Mouse (Mus musculus) cerebellum, adult 2 months (tissue): ENCODE results near the gene Srpr. TPM values are rescaled to one million over a fixed set of nuclear protein-coding genes. Genes with fewer than 3 reads are reported as not detected.

Experiments used
- DNase-seq, 2 experiments: peaks; one replicate each; pipeline ENCODE4 v3.0.0; 2021
- H3K27ac ChIP-seq: fragments of 200-500 bp; 2 replicates; pipeline ENCODE4 v1.5.1; 2012; ENCODE audit warnings: low read length, control low read depth, inconsistent platforms; ENCODE audit not compliant: insufficient read depth
- H3K27me3 ChIP-seq: fragments of 200-500 bp; 2 replicates; pipeline ENCODE4 v1.6.1; 2012; ENCODE audit warnings: inconsistent platforms, mild to moderate bottlenecking, low read length, moderate library complexity; ENCODE audit not compliant: control insufficient read depth, insufficient read depth
- H3K4me1 ChIP-seq: fragments of 200-500 bp; 2 replicates; pipeline ENCODE4 v1.6.1; 2011; ENCODE audit warnings: low read length; ENCODE audit not compliant: control insufficient read depth, insufficient read depth
- H3K4me3 ChIP-seq: fragments of 200-500 bp; replicated peaks from 2 replicates; pipeline ENCODE3; 2011; ENCODE audit warnings: mild to moderate bottlenecking, low read depth, low read length, control low read depth; ENCODE audit not compliant: insufficient read depth
- CTCF ChIP-seq: fragments of 200-500 bp; IDR thresholded peaks from 2 replicates; pipeline ENCODE4 v1.5.1; 2011; ENCODE audit warnings: low read depth, mild to moderate bottlenecking, control low read depth, low read length, moderate library complexity, borderline replicate concordance; ENCODE audit not compliant: insufficient read depth
- POLR2A ChIP-seq: fragments of 200-500 bp; IDR thresholded peaks from 2 replicates; pipeline ENCODE4 v1.6.1; 2011; ENCODE audit warnings: low read length, control low read depth, borderline replicate concordance; ENCODE audit not compliant: insufficient read depth
- WGBS: fragments of 180-500 bp; shearing (Covaris S2); methylation state at CpG from one replicate; pipeline ENCODE4 v1.1.7; 2018; 5-methylcytosine and 5-hydroxymethylcytosine counted together
- polyA plus RNA-seq: library from polyadenylated mRNA; depleted of rRNA; stranded (reverse); fragments of >200 nt; gene quantifications from 2 replicates; pipeline ENCODE4 v1.2.3, GENCODE M21; 2012

Srpr gene
- polyA plus RNA-seq, 1 experiment, result 63.8 TPM

DNA sequence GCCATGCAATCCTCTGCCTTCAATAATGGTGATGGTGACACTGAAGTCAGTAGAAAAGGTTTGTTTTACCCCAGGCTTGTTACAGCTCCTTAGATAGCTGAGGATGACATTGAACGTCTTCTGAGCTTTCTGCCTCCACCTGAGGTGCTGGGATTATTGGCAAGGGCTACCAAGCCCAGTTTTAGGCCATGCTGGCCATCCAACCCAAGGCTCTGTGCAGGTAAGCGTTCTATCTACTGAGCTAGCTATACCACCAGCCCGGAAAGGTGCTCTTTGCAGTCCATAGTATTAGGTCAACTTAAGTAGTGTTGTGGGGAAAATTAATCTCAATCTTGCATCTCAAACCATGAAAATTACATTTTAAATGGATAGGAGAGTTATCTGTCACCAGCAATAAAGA lies 2.4 kb upstream of the Srpr start:
- no peak overlapping the region for H3K27ac ChIP-seq
- H3K4me1 ChIP-seq, result peaks cover 2% of the 10 kb centered on the region
- TF ChIP-seq CTCF (no peak), POLR2A (no peak)
- H3K4me3 ChIP-seq, result no peak overlapping the region
- H3K27me3 ChIP-seq, result no peaks in the 10 kb centered on the region
- no peak for DNase-seq
- WGBS, result 88% methylated on average over 3 of the region's 3 CpGs

DNA sequence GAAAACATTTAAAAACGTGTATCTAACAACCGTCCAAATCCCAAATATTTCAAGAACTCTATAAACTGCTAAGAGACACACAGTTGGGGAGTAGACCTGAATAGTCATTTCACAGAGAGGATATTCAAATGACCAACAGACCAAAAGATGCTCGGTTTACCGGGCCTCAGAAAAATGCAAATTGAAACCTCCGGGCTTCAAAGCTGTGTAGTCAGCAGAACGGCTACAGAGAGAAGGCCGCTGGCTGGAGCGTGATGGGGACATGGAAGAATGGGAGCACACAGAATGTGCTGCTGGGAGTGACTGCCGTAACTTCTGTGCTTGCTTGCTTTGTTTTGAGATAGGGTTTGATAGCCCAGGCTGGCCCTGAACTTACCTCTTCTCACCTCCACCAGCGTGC lies 1.6 kb upstream of the Srpr start:
- H3K4me3 ChIP-seq, result no peak overlapping the region
- DNase-seq, result no peak
- TF ChIP-seq POLR2A (no peak), CTCF (no peak)
- 82% methylated on average over 10 of the region's 10 CpGs for WGBS
- H3K4me1 ChIP-seq, result peaks cover 2% of the 10 kb centered on the region
- no peak overlapping the region for H3K27ac ChIP-seq
- no peaks in the 10 kb centered on the region for H3K27me3 ChIP-seq

DNA sequence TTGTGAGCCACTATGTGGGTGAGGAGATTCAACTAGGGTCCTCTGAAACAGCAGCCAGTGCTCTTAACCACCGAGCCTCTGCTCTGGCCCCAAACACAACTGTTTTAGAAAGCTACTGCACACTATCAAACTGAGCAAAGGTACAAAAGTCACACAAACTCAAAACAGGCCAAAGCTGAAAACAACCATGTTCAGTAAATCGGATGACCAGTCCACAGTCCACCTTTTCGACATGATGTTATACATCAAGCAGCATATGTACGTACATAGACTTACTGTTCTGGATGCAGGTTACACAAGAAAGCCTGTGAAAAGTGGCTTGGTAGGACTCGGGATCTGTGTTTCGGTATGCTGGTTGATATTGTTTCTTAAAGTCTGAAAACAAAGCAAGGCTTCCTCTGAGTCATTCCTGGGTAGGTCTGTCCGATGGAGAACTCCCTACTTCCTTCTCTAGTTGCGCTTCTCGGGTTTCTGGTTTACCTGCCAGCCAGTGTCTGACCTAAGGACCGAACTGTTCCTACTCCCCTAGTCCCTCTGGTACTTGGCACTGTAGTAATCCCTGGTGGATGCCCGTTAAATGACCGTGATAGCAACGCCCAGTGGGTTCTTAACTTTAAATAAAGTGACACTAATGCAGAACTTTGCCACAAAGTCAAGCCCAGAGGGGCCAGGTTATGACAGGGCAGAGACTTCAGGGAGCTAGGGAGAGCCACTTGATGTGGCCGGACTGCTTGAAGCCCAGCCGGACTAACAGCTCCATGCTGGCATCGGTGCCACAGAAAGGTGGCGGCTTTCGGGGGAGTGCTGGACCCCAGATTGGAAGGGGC lies 817 bp upstream of the Srpr start:
- H3K27me3 ChIP-seq, result no peaks in the 10 kb centered on the region
- no peak for TF ChIP-seq CTCF
- no peak for TF ChIP-seq POLR2A
- 36% methylated on average over 18 of the region's 18 CpGs for WGBS
- no peak overlapping the region for H3K27ac ChIP-seq
- DNase-seq, result no peak
- H3K4me1 ChIP-seq, result peaks cover 2% of the 10 kb centered on the region
- H3K4me3 ChIP-seq, result peak overlapping the region; percentile 59

DNA sequence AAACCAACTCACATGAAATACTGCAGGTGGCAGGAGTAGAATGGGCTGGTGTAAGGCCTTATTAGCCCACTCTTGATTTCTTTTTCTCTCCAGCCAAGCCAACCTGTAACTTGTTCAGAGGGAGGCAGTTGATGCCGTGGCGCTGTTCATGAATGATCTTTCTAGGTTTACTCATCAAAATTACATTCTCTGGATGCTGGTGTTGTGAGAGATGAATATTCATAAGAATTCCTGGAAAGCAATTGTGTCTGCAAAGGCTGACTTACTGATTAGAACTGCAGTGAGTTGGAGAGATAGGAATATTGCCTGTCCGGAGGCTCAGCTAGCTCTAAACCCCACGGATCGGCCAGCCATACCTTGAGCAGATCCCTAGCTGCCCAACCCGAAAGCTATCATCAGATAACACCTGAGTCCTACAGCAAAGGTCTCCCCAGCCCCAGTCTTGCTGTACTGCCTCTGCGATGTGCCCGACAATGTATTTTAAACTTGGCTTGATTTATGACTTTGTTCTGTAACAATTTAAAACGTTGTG lies 620 bp downstream of the Srpr start:
- Histone ChIP-seq H3K4me1 (peaks cover 2% of the 10 kb centered on the region), H3K27me3 (no peaks in the 10 kb centered on the region), H3K27ac (no peak overlapping the region), H3K4me3 (no peak overlapping the region)
- DNase-seq, result no peak
- TF ChIP-seq CTCF (no peak), POLR2A (no peak)
- 71% methylated on average over 9 of the region's 9 CpGs for WGBS

DNA sequence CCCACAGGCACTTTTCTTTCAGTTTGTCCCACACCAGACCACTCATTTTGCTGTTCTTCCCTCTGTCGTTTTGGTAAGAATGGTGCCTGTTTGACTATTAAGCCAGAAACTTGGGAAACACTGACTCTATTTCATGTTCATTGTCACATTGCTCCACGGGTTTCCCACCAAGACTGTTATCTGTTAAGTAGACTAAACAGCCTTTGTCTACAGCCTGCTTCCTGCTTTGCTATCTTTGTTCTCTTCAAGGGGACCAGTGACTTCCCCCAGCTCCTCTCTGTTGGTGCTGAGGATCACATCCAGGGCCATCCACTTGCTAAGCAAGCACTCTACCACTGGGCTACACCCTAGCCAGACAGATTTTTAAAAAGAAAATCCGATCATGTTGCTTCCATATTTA lies 3.6 kb downstream of the Srpr start:
- 83% methylated on average over 3 of the region's 3 CpGs for WGBS
- Histone ChIP-seq H3K4me3 (no peak overlapping the region), H3K4me1 (peaks cover 2% of the 10 kb centered on the region), H3K27ac (no peak overlapping the region), H3K27me3 (no peaks in the 10 kb centered on the region)
- DNase-seq, result no peak
- TF ChIP-seq CTCF, result no peak
- TF ChIP-seq POLR2A, result no peak

DNA sequence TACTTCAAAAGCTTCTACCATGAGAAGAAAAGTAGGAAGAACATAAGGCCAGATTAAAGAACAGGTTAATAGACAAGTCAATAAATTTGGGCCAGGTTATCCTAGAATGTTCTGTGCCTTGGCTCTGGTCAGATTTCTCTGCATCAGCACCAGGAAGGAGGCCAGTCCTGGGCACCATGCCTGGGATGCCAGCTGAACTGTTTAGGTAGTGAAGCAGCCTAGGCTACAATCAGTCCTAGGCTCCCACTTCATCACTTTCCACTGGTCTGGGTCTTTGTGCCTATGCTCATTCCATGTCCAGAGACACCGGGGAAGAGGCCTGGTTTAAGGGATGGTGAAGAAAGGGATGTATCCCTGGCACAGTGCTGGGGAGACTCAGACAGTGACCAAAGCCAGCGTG lies 4.4 kb downstream of the Srpr start:
- Histone ChIP-seq H3K4me3 (no peak overlapping the region), H3K27me3 (no peaks in the 10 kb centered on the region), H3K4me1 (peaks cover 2% of the 10 kb centered on the region), H3K27ac (no peak overlapping the region)
- WGBS, result 88% methylated on average over 2 of the region's 2 CpGs
- no peak for DNase-seq
- TF ChIP-seq POLR2A (no peak), CTCF (no peak)

DNA sequence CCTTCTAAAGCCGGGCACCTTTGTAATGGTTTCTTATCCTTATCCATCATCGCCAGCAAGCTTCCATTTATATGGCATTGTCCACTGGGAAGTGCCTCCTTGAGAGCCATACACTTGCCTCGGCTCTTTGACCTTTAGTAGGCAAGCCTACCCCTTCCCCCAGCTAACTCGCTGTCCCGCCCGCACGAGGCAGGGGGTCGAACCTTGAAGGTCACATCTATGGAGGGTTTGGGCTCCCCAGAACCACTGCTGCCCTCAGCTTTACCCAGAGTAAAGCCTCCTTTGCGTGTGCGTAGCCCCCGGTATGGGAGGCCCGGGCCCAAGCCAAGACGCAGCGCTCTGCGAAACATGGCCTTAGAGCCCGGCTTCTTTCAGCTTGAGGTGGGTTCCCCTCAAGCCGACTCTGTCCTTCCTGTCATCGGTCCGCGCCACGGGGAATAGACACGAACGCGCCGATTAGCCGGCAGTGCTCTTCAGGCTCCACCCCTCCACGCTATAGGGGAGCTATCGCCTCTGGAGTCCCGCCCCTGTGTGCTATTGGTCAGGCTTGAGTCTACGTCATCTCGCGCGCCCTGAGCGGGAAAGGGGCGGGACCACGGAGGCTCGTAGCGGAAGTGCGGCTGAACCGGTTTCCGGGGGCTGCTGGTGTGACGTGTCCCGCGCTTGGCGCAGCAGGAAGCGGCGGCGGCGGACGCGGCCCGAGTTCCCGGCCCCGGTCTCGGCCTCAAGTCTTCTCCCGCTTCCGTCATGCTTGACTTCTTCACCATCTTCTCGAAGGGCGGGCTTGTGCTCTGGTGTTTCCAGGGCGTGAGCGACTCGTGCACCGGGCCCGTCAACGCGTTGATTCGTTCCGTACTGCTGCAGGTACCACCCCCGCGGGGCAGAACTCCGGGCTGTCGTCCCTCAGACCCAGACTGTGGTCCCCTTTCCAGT lies 10.8 kb downstream of the Srpr start, which contains the start of gene Foxred1:
Gene Foxred1, minus strand, starts transcription at position 514 of the 933 bp plus-strand sequence.
- no peaks in the 10 kb centered on the region; the same call in 1 of the 2 replicates for H3K4me1 ChIP-seq
- H3K27me3 ChIP-seq, result no peaks in the 10 kb centered on the region
- peak; percentile 99 for DNase-seq
- peak within 1 kb of the TSS; percentile 84 for H3K27ac ChIP-seq
- 1% methylated on average over 72 of the region's 72 CpGs for WGBS
- peak within 1 kb of the TSS; percentile 90 for H3K4me3 ChIP-seq
- no peak for TF ChIP-seq CTCF
- TF ChIP-seq POLR2A, result peak; percentile 97
